Mouse (Mus musculus) kidney, postnatal 14 days (tissue): ENCODE measurements around the gene Thrb.

ENCODE experiments used
- DNase-seq: peaks from one replicate; pipeline ENCODE4 v3.0.0; 2022; ENCODE audit warnings: mixed read lengths

Thrb gene

DNA sequence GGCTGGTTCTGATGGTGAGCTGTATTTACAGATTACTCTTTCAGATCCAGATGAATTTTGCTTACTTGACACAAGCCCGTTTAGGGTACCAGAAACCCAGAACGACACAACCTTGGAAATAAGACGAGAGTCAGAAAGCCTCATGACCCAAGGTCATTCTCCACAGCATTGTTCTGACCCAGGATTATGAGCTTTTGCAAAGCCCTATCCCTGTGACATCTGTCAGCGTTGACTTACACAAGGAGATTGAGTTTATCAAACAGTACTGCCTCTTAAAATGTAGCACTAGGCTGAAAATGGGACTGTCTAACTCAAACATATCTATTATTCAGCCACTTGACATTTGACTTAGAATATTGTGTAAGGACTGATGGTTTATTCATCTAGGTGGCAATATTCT lies 312.1 kb downstream of the Thrb start:
- no peak for DNase-seq

- DNase-seq = no peak
These were observed 312.6 kb downstream of the Thrb start for GRCm38 (mm10) chr14:17972665-17973064.

DNA sequence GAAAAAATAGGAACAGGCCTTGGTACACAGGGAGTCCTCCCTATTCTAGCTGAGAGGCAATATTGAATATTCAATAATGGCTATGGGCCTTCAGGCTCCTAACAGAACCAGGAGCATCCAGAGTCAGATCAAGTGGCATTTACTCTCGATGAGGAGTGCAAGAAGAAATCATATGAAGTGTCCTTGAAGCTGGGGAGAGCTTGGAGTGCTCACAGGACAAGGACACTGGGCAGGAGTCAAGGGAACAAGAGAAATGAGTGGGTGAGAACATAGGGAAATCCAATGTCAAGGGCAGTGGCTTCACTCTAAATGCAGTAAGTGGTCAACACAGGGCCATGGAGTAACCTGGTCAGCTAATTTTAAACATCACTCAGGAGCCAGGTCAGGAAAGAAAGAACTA lies 315.7 kb downstream of the Thrb start:
- no peak for DNase-seq

- DNase-seq = no peak
These were observed 318.2 kb downstream of the Thrb start for GRCm38 (mm10) chr14:17978259-17978658.

- no peak for DNase-seq
These were observed 321.2 kb downstream of the Thrb start for GRCm38 (mm10) chr14:17981258-17981657.

DNA sequence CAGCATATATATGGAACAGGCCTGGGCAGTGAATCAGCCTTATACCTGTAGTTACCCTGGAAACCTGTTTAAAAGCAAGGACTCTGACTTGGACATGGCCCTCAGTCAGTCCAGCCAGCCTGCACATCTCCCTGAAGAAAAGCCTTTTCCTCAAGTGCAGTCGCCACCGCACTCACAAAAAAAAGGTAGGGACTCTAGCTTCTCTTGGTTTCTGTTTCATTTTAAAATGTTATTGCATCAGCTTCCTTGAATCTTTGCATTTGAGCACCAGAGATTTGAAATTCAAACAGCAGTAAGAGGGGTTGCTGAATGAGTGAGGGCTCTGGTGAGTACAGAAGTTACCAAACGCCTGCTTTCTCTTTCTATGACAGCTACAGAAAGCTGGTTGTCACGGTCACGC lies 322.0 kb downstream of the Thrb start:
- DNase-seq = no peak

- DNase-seq = no peak
These were observed 323.3 kb downstream of the Thrb start for GRCm38 (mm10) chr14:17983390-17983789.

DNA sequence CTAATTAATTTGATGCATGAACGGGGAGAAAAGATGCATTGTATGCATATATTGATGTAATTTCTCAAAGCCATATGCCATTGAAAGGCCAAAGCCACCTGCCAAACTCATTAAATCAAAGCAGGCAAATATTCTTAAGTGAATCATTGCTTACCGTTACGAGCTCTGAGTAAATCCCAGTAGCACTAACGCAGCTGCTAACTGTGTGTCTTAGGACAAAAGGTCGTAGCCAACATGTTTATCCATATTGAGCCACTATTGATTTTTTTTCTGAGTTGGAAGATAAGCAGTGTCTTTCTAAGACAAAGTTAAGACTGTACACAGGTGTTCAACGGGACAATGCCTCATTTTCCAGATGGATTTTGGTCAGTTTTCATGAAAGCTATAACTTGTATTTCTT lies 323.8 kb downstream of the Thrb start:
- no peak for DNase-seq

DNA sequence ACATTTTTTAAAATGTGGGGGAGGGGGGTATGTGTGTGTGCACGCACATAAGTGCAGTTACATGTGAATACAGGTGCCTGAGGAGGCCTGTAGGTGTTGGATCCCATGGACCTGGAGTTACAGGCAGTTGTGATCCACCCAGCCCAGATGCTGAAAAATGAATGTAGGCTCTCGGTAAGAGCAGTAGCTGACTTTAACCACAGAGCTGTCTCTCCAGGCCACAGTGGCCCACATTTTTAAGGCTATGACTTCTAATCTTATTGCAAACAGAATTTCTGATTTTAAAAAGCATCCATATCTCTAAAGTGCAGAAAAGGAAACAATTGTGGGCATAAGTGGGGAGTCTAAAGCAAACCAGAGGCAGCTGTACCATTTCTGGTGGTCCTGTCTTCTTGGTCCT lies 328.5 kb downstream of the Thrb start:
- no peak for DNase-seq

DNA sequence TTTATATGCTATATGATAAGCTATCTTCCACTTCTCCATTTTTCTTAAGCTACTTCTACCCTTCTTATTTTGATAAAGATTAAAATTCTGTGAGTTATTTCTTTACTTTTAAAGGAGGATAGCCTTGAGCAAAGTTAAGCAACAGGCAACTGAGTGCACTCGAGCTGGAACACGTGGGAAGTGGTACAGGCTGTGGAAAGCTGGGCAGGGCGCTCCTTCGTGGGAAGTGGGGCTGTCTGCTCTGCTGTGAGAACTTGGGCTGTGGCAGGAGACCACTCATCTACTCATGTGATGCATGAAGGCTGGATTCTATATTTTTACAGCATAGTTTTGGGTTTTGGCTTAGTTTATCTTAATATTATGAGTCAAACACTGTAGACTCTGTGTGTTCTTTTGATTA lies 329.1 kb downstream of the Thrb start:
- DNase-seq = no peak

DNA sequence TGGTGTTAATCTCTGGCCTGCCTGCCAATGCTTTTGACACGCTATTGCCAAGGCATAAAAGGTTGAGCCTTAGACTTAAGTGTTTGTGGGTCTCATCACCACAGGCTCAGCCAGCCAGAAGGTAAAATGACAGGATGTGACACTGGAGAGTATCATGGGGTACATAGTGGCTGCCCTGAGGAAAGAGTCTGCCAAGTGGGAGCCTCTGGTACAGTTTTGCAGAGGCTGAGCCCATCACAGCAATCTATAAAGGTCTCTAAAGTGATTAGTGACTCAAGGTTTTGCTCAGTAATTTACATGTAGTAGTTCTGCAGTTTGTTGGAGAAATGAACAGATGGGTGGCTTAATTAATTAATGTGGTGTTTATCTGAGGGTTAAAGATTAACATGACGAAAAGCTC lies 330.1 kb downstream of the Thrb start:
- no peak for DNase-seq

DNA sequence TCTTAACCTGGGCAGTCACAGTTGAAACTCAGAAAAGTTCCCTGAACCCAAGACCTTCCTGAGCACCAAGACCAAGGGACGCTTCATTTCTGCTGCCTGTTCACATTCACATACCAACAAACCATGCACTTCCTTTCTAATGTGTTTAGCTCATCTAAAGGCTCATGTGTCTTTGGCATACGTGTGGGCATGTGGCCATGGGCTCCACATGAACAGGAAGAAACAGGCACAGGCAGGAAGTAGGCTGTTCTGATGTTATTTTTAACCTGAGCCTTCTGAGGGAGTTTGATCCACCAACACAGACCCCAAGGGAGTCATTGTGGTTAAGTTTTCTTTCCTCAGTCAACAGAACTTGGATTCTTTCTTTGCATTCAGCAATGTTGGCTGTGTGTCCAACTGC lies 341.8 kb downstream of the Thrb start:
- no peak for DNase-seq

DNA sequence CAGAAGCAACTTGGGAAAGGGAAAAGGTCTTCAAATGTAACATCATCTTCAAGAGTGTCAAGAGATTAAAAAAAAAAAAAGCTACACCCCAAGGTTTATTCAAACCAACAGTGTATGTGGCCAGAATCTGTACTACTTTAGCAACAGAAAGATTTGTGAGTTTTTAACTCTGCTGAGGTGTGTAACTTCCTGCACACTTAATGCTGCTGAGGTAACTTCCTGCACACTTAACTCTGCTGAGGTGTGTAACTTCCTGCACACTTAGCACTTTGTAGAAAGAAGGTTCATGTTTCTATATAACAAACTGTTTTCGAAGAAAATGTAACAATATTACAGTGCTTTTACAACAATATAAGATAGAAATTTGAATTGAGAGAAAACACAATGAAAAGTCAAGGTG lies 343.6 kb downstream of the Thrb start:
- DNase-seq = no peak

GRCm38 (mm10) chr14:18008524-18008923 lies 348.5 kb downstream of the Thrb start:
- no peak for DNase-seq

GRCm38 (mm10) chr14:18016604-18017003 lies 356.5 kb downstream of the Thrb start:
- DNase-seq = no peak

DNA sequence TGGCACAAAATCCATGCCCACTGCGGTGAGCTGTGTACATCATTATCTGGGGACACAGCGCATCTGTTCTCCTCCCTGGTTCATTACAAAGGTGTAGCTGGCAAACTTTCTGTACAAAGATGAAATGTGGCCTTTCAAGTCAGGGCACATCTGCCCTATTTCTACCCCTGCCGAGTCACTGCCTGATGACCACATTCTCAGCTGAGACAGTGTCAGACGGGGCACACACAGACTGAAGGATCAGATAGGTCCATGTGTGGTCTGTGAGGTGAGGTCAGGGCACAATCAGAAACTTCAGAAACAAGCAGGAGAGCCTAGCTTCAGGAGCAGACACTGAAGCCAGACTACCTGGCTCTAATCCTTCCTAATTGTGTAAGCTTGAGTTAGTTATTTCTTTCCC lies 360.1 kb downstream of the Thrb start:
- DNase-seq = no peak

DNA sequence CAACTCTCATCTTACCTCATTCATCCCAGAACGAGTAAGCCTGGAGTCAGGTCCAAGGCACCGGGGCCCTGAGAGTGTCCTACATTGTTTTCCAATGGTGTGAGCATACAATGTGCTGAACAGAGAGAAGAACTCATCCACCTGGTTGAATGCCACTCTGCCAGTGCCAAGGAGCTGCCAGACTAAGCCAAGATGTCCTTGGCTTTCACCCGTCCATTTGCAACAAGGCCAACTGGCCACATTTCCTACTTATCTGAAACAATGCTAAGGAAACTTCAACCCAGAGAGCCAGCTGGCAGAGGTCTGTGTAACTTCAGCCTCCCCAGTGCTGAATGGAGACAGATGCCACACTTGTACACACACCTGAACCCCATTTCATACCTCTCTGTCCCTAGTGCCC lies 360.6 kb downstream of the Thrb start:
- no peak for DNase-seq

DNA sequence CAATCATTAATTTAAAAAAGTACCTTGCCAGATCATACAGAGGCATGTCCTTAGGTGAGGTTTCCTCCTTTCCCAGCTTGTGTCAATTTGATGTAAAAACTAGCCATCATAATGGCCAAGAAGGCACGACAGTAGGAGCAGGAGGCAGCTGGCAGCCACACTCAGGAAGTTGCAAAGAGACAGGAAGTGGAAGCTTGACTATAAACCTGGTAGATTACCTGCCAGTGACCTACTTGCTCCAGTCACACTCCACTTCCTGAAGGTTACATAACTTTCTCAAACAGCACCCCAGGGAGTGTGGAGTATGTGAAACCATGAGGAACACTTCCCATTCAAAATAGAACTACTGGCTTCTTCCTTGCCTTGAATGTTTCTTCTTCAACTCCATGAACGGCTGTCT lies 361.7 kb downstream of the Thrb start:
- no peak for DNase-seq

DNA sequence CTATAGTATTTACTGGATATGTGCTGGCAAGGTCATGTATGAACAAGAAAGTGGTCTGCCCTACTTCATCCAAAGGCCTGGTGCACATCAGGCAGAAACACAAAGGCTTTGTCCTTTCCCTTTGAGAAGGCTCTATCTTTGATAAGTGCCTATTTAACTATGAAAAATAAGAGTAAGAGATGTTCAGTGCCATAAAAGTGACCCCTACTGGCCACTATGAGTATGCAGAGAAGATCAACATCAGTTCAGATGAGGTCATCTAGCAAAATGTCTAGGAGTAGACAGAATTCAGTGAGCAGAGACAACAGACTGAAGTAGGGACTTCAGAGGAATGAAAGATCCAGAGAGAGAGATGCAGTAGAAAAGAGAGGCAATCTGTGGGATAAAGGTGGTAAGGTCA lies 362.3 kb downstream of the Thrb start:
- DNase-seq = no peak

GRCm38 (mm10) chr14:18027867-18028266 lies 367.8 kb downstream of the Thrb start:
- DNase-seq = no peak

DNA sequence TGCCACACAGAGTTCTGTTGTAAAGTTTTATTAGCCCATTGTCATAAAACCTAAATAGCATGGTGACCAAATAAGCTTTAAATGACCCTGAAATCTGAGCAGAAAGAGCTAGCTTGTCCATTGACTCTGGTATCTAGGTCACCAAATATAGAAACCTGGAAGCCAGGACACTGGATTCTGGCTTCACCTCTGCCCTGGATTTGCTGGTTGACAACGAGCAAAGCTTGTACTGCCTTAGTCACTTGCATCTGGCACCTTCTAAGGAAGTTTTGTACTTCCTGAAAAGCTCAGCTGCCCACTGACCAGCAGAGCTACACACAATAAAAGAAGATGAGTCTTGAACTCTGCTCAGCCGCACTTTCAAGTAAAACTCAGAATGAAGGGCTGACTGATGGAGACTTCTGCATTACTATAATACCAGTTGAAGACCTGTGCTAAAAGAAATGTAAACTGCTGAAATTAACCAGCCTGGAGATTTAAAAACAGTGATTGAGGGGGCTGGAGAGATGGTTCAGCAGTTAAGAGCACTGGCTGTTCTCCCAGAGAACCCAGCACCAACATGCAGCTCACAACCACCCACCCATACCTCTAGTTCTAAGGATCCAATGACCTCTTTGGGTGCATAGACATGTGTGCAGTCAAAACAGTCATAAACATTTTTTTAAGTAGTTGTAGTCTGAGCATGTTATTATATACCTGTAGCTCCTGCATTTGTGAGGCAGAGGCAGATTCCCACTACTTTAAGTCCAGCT lies 369.3 kb downstream of the Thrb start:
- DNase-seq = no peak

GRCm38 (mm10) chr14:18031941-18032340 lies 371.9 kb downstream of the Thrb start:
- no peak for DNase-seq

GRCm38 (mm10) chr14:18036573-18036972 lies 376.5 kb downstream of the Thrb start:
- DNase-seq = no peak

DNA sequence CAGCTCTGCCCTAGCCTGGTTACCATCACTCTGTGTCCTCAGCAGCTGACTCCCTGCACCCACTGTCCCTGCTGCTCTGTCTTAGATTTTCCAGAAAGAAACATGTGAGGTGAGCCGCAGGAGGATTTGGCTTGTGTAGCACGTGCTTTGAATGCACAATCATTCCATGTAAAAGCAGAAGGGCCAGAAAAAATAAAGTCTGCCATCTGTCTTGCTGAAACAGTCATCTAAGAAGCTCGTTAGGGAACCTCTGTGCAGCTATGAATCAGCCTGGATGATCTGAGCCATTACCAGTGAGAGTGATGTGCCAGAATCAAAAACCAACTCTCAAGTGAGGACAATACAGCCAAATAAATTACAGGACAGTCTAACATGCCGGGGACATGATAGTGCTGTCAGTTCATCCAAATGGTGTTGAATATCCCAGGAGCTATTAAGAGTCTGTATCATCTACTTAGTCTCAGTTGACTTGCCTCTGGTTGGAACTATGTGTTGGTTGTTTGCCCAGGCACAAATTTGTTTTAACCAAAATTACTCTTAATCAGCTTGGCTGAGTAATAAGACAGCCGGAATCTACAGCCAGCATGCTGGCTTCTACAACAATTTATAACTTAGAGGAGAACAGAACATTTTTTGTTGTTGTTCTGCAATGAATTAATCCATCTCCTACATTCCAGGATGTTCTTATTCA lies 402.2 kb downstream of the Thrb start:
- no peak for DNase-seq
